8 mouse cellular contexts compared by ENCODE assay signal in the genomic region with DNA sequence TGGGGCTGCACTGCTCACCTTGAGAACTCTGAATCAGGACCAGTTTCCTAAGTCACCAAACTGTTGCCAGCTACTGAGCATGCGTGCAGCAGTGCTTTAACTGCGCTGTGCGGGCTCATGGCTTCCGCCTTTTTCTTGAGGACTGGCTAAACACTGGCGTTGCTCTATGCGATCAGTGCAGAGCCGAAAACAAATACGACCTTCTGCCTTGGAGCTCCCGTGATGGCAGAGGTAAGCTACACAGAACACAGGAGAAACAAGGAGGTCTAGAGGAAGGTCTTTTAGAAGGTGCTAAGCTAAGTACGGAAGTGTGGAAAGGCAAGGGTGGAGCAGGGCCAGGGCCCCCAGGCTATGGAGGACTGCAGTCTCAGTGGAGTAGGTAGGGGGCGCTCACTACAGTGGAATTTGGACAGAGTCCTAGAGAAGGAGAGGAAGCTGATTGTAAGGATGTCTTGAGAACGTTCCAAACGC. TPM values are rescaled to one million over a fixed set of nuclear protein-coding genes. Genes with fewer than 3 reads are reported as not detected.
DNase-seq lines count a peak whose midpoint lies in the region; ATAC-seq lines count a peak whose summit lies in the region.

No protein-coding gene starts in this region.

- H3K27ac ChIP-seq in brown adipose tissue, adult 24 weeks (replicated peaks; ENCODE audit: low read depth, low read length) = no peak overlapping the region
- H3K27ac ChIP-seq in heart, embryonic 14.5 days (replicated peaks in 1 of 2; ENCODE audit: control insufficient read depth in 1 of 2, insufficient read depth in 1 of 2, low read depth in 2 of 2, low read length in 2 of 2) = no peak overlapping the region

- no peaks in the 10 kb centered on the region for H3K4me1 ChIP-seq in brown adipose tissue, adult 24 weeks (ENCODE audit: control insufficient read depth, insufficient read depth, insufficient read length, low read length)
- H3K4me1 ChIP-seq in heart, embryonic 14.5 days (ENCODE audit: control insufficient read depth in 2 of 2, insufficient read depth in 2 of 2, low read length in 2 of 2) = peaks cover 8 to 14% of the 10 kb centered on the region in 2 experiments

- peak; percentile 45 for DNase-seq in kidney, adult 18-20 months
- DNase-seq in kidney, adult 11 months = no peak
- DNase-seq in kidney, postnatal 4 days = peak; percentile 74 to 77
- peak; percentile 49 for DNase-seq in thymus, postnatal 14 days
- no peak for DNase-seq in frontal cortex, postnatal 25 days (ENCODE audit: low spot score in 2 of 2)

- H3K36me3 ChIP-seq in heart, embryonic 14.5 days (ENCODE audit: control insufficient read depth, insufficient read depth, low read length) = peaks cover 10% of the 10 kb centered on the region

- no peaks in the 10 kb centered on the region for H3K9me3 ChIP-seq in heart, embryonic 14.5 days (ENCODE audit: control insufficient read depth, low read length)

- 42% methylated on average over 13 of the region's 13 CpGs for WGBS in heart, embryonic 14.5 days

- H3K27me3 ChIP-seq in heart, embryonic 14.5 days (ENCODE audit: control insufficient read depth, insufficient read depth, low read length) = no peaks in the 10 kb centered on the region

- H3K9ac ChIP-seq in heart, embryonic 14.5 days (ENCODE audit: low read length) = no peak overlapping the region

- peak overlapping the region; percentile 44 for H3K4me2 ChIP-seq in heart, embryonic 14.5 days (ENCODE audit: low read length)

- H3K4me3 ChIP-seq in brown adipose tissue, adult 24 weeks (ENCODE audit: insufficient read depth, low read depth, low read length) = peak overlapping the region; percentile 24
- H3K4me3 ChIP-seq in heart, embryonic 14.5 days (ENCODE audit: control insufficient read depth in 1 of 2, insufficient read depth in 1 of 2, low read depth in 1 of 2, low read length in 2 of 2) = peak overlapping the region; percentile 6; a peak in 2 of 4 replicates

- ATAC-seq in heart, embryonic 14.5 days (ENCODE audit: insufficient number of reproducible peaks, insufficient read depth, low FRiP score, low read depth) = peak; percentile 54
- peak; percentile 98 for ATAC-seq in megakaryocyte-erythroid progenitor cell, adult 5-6 weeks (replicated peaks; ENCODE audit: low FRiP score, low TSS enrichment, poor library complexity, severe bottlenecking)

RNA-seq across cellular contexts. Expression of a gene that starts 41.3 kb away (rescaled TPM):
- 26.0 and 28.9 TPM in 2 replicates for polyA plus RNA-seq in brown adipose tissue, adult 24 weeks (2012; ENCODE audit: insufficient read depth, insufficient read length, missing spikeins)
- polyA plus RNA-seq in heart, embryonic 14.5 days (2014; fragmentation: Nextera tagmentation; extraction: Ambion mirVana) = 38.7 and 41.0 TPM in 2 replicates
- total RNA-seq in megakaryocyte-erythroid progenitor cell, adult 5-6 weeks (2014; fragmentation: Nextera tagmentation) = 0.37 TPM in 1 of 2 replicates, not detected in the other
- 0.88 TPM in 1 of 2 replicates, not detected in the other for total RNA-seq in megakaryocyte-erythroid progenitor cell, adult 5-6 weeks (2017)

Comparison
In these comparisons a context has a peak if more than half of its experiments do, and no peak if none do; other contexts are left out.
1. DNase-seq: peak in kidney, adult 18-20 months (single experiment), kidney, postnatal 4 days (2 of 2) and thymus, postnatal 14 days (single experiment); none in kidney, adult 11 months (single experiment) and frontal cortex, postnatal 25 days (0 of 2).